Mouse (Mus musculus) midbrain, embryonic 11.5 days (tissue): Measurements from ENCODE around the gene Exoc3l. TPM values are rescaled to one million over a fixed set of nuclear protein-coding genes. Genes with fewer than 3 reads are reported as not detected.

Source experiments
- ATAC-seq: fragments of 200-750 bp; cut with Nextera tagmentation; 2 replicates; pipeline ENCODE4 v1.8.0; 2017; ENCODE audit warnings: moderate TSS enrichment, moderate library complexity; ENCODE audit not compliant: low FRiP score
- DNase-seq: peaks from one replicate; pipeline ENCODE4 v3.0.0; 2015; ENCODE audit warnings: low spot score; ENCODE audit errors: missing footprints
- H3K27ac ChIP-seq: fragments of 300-500 bp; sonication (generic); 2 replicates; pipeline ENCODE4 v1.5.1; 2014; ENCODE audit warnings: low read depth, low read length
- H3K27me3 ChIP-seq: fragments of 300-500 bp; sonication (generic); 2 replicates; pipeline ENCODE4 v1.6.1; 2014; ENCODE audit warnings: mild to moderate bottlenecking, low read length, moderate library complexity, mixed read lengths; ENCODE audit not compliant: control insufficient read depth, insufficient read depth
- H3K36me3 ChIP-seq: fragments of 300-500 bp; sonication (generic); 2 replicates; pipeline ENCODE4 v1.6.1; 2014; ENCODE audit warnings: mild to moderate bottlenecking, low read length, moderate library complexity, mixed read lengths; ENCODE audit not compliant: control insufficient read depth, insufficient read depth
- H3K4me1 ChIP-seq: fragments of 300-500 bp; sonication (generic); 2 replicates; pipeline ENCODE4 v1.6.1; 2014; ENCODE audit warnings: low read length; ENCODE audit not compliant: control insufficient read depth, insufficient read depth
- H3K4me2 ChIP-seq: fragments of 300-500 bp; sonication (generic); 2 replicates; pipeline ENCODE4 v1.6.1; 2014; ENCODE audit warnings: mild to moderate bottlenecking, moderate library complexity
- H3K4me3 ChIP-seq: fragments of 300-500 bp; sonication (generic); 2 replicates; pipeline ENCODE4 v1.5.1; 2014; ENCODE audit warnings: low read depth, low read length
- H3K9ac ChIP-seq: fragments of 300-500 bp; sonication (generic); 2 replicates; pipeline ENCODE4 v1.6.1; 2014; ENCODE audit warnings: low read length
- H3K9me3 ChIP-seq: fragments of 300-500 bp; sonication (generic); 2 replicates; pipeline ENCODE4 v1.6.1; 2016; ENCODE audit warnings: low read length; ENCODE audit not compliant: control insufficient read depth
- WGBS: fragments of 180-500 bp; shearing (Covaris S2); extraction: QIAGEN DNeasy Blood & Tissue Kit; methylation state at CpG from one replicate; pipeline ENCODE4 v1.1.7; 2014; 5-methylcytosine and 5-hydroxymethylcytosine counted together
- polyA plus RNA-seq: library from polyadenylated mRNA; unstranded; fragments of >200 nt; fragmentation: Nextera tagmentation; extraction: Ambion mirVana; gene quantifications from 2 replicates; pipeline ENCODE4 v1.2.1, GENCODE M21; 2014

Exoc3l gene
- polyA plus RNA-seq, 1 experiment from 2014 or later = 8.6 TPM

- peak overlapping the region; percentile 37 for H3K4me3 ChIP-seq
- DNase-seq = peak; percentile 97
- no peaks in the 10 kb centered on the region; the same call in 1 of the 2 replicates for H3K9me3 ChIP-seq
- H3K27me3 ChIP-seq = peaks cover 98% of the 10 kb centered on the region
- peak overlapping the region; percentile 68 for H3K4me2 ChIP-seq
- WGBS = under 1% methylated on average over 65 of the region's 65 CpGs
- H3K4me1 ChIP-seq = peaks cover 19% of the 10 kb centered on the region
- peak overlapping the region; percentile 33; the same call in 1 of the 2 replicates for H3K9ac ChIP-seq
- peak; percentile 68 for ATAC-seq
- no peak overlapping the region for H3K27ac ChIP-seq
- no peaks in the 10 kb centered on the region for H3K36me3 ChIP-seq
These were observed 27.4 kb downstream of the Exoc3l start for GRCm38 (mm10) chr8:105268342-105269074.

GRCm38 (mm10) chr8:105266775-105267174 is 29.1 kb downstream of the Exoc3l start:
- Histone ChIP-seq H3K4me1 (peaks cover 19% of the 10 kb centered on the region), H3K4me3 (no peak overlapping the region), H3K4me2 (no peak overlapping the region), H3K9ac (no peak overlapping the region), H3K9me3 (no peaks in the 10 kb centered on the region; the same call in 1 of the 2 replicates), H3K36me3 (no peaks in the 10 kb centered on the region), H3K27me3 (peaks cover 89% of the 10 kb centered on the region), H3K27ac (no peak overlapping the region)
- ATAC-seq (no peak), DNase-seq (peak; percentile 84)
- 6% methylated on average over 13 of the region's 13 CpGs for WGBS

- H3K4me1 ChIP-seq = peaks cover 17% of the 10 kb centered on the region
- DNase-seq (peak; percentile 90), ATAC-seq (no peak)
- no peaks in the 10 kb centered on the region; the same call in 1 of the 2 replicates for H3K9me3 ChIP-seq
- H3K4me2 ChIP-seq = peak overlapping the region; percentile 74
- 12% methylated on average over 10 of the region's 10 CpGs for WGBS
- H3K9ac ChIP-seq = no peak overlapping the region; the same call in 1 of the 2 replicates
- H3K27me3 ChIP-seq = peaks cover 86% of the 10 kb centered on the region
- H3K27ac ChIP-seq = no peak overlapping the region
- no peaks in the 10 kb centered on the region for H3K36me3 ChIP-seq
- peak overlapping the region; percentile 60; the same call in 1 of the 2 replicates for H3K4me3 ChIP-seq
These were observed 30.8 kb downstream of the Exoc3l start for GRCm38 (mm10) chr8:105265128-105265527.

- Histone ChIP-seq H3K9ac (peak within 1 kb of the TSS; percentile 56), H3K36me3 (no peaks in the 10 kb centered on the region), H3K4me2 (peak within 1 kb of the TSS; percentile 74), H3K27ac (no peak within 1 kb of the TSS), H3K27me3 (peaks cover 86% of the 10 kb centered on the region), H3K9me3 (no peaks in the 10 kb centered on the region; the same call in 1 of the 2 replicates), H3K4me1 (peaks cover 17% of the 10 kb centered on the region), H3K4me3 (peak within 1 kb of the TSS; percentile 60)
- ATAC-seq = peak; percentile 51
- WGBS = 2% methylated on average over 54 of the region's 54 CpGs
- peak; percentile 94 for DNase-seq
These were observed 31.6 kb downstream of the Exoc3l start, which contains the start of the genes Tradd and Fbxl8 for GRCm38 (mm10) chr8:105264024-105264982. Tradd (minus strand) TSS chr8:105264609. Fbxl8 (plus strand) TSS chr8:105264648.

GRCm38 (mm10) chr8:105263244-105263912 is 32.5 kb downstream of the Exoc3l start:
- WGBS = 38% methylated on average over 16 of the region's 16 CpGs
- ATAC-seq (no peak), DNase-seq (peak; percentile 83)
- peaks cover 18% of the 10 kb centered on the region for H3K4me1 ChIP-seq
- no peak overlapping the region for H3K27ac ChIP-seq
- H3K9me3 ChIP-seq = no peaks in the 10 kb centered on the region; the same call in 1 of the 2 replicates
- no peak overlapping the region for H3K9ac ChIP-seq
- peaks cover 86% of the 10 kb centered on the region for H3K27me3 ChIP-seq
- H3K36me3 ChIP-seq = no peaks in the 10 kb centered on the region
- no peak overlapping the region for H3K4me3 ChIP-seq
- no peak overlapping the region for H3K4me2 ChIP-seq

GRCm38 (mm10) chr8:105261326-105261980 is 34.4 kb downstream of the Exoc3l start:
- no peak overlapping the region for H3K4me2 ChIP-seq
- DNase-seq (peak; percentile 53), ATAC-seq (no peak)
- H3K9ac ChIP-seq = no peak overlapping the region
- no peak overlapping the region for H3K27ac ChIP-seq
- H3K9me3 ChIP-seq = no peaks in the 10 kb centered on the region; the same call in 1 of the 2 replicates
- peaks cover 15% of the 10 kb centered on the region for H3K4me1 ChIP-seq
- no peaks in the 10 kb centered on the region for H3K36me3 ChIP-seq
- peaks cover 81% of the 10 kb centered on the region for H3K27me3 ChIP-seq
- 88% methylated on average over 12 of the region's 12 CpGs for WGBS
- H3K4me3 ChIP-seq = no peak overlapping the region

GRCm38 (mm10) chr8:105260371-105261099 is 35.4 kb downstream of the Exoc3l start:
- no peak overlapping the region for H3K9ac ChIP-seq
- WGBS = 59% methylated on average over 7 of the region's 7 CpGs
- no peak overlapping the region for H3K27ac ChIP-seq
- DNase-seq = peak; percentile 77
- no peaks in the 10 kb centered on the region; the same call in 1 of the 2 replicates for H3K9me3 ChIP-seq
- H3K27me3 ChIP-seq = peaks cover 80% of the 10 kb centered on the region
- peaks cover 15% of the 10 kb centered on the region for H3K4me1 ChIP-seq
- H3K4me3 ChIP-seq = no peak overlapping the region
- no peak for ATAC-seq
- no peak overlapping the region for H3K4me2 ChIP-seq
- H3K36me3 ChIP-seq = no peaks in the 10 kb centered on the region
